Mouse (Mus musculus): ENCODE measurements around the gene Myadml2. TPM values are rescaled to one million over a fixed set of nuclear protein-coding genes. Genes with fewer than 3 reads are reported as not detected.
A peak's percentile ranks its signal among the peaks of the same experiment; 100 is the strongest.

The Myadml2 gene
- polyA plus RNA-seq, 1 experiment from 2014 or later = not detected

- Histone ChIP-seq H3K4me3 (ENCODE audit: low read length) (peak within 1 kb of the TSS; percentile 29), H3K36me3 (ENCODE audit: control insufficient read depth, insufficient read depth, low read length) (peaks cover 25% of the 10 kb centered on the region), H3K27ac (ENCODE audit: low read length) (no peak within 1 kb of the TSS), H3K9ac (ENCODE audit: low read depth, low read length) (peak within 1 kb of the TSS; percentile 66), H3K9me3 (ENCODE audit: control insufficient read depth, low read length) (no peaks in the 10 kb centered on the region), H3K4me1 (ENCODE audit: control insufficient read depth, insufficient read depth, low read length) (peaks cover 20% of the 10 kb centered on the region), H3K4me2 (ENCODE audit: low read depth, low read length) (peak within 1 kb of the TSS; percentile 55), H3K27me3 (replicated peaks; ENCODE audit: control insufficient read depth, insufficient read depth, low read length) (no peaks in the 10 kb centered on the region)
- WGBS = 7% methylated on average over 45 of the region's 45 CpGs
- ATAC-seq = peak; percentile 21; the same call in 1 of the 2 replicates
These were observed 39.5 kb downstream of the Myadml2 start, which contains the start of gene Npb for GRCm38 (mm10) chr11:120608241-120609034. Gene Npb, plus strand, starts transcription at chr11:120608477.

DNA sequence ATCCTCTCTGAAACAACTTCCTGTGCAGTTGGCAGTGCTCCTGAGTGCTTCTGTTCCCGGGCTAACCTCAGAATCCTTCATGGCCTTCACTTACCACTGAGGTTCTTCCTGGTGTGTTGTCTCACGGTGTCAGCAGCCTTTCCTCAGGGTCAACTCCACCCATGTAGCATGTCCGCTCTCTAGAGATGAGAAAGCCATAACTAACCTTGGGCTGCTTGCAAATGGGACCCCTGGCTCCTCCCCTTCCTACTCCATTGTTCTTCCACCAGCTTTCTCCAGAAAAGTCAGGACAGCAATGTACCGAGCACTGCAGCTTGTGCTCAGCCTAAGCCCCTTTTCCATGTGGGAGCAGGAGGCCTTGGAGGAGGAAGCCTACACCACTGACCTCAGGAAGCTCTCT, 41.2 kb downstream of the Myadml2 start:
- Histone ChIP-seq H3K4me3 (ENCODE audit: low read length) (no peak overlapping the region), H3K4me2 (ENCODE audit: low read depth, low read length) (no peak overlapping the region), H3K36me3 (ENCODE audit: control insufficient read depth, insufficient read depth, low read length) (peaks cover 11% of the 10 kb centered on the region), H3K27me3 (replicated peaks; ENCODE audit: control insufficient read depth, insufficient read depth, low read length) (no peaks in the 10 kb centered on the region), H3K4me1 (ENCODE audit: control insufficient read depth, insufficient read depth, low read length) (peaks cover 20% of the 10 kb centered on the region), H3K27ac (ENCODE audit: low read length) (no peak overlapping the region), H3K9me3 (ENCODE audit: control insufficient read depth, low read length) (no peaks in the 10 kb centered on the region), H3K9ac (ENCODE audit: low read depth, low read length) (no peak overlapping the region)
- 69% methylated on average over 4 of the region's 4 CpGs for WGBS
- ATAC-seq = no peak

DNA sequence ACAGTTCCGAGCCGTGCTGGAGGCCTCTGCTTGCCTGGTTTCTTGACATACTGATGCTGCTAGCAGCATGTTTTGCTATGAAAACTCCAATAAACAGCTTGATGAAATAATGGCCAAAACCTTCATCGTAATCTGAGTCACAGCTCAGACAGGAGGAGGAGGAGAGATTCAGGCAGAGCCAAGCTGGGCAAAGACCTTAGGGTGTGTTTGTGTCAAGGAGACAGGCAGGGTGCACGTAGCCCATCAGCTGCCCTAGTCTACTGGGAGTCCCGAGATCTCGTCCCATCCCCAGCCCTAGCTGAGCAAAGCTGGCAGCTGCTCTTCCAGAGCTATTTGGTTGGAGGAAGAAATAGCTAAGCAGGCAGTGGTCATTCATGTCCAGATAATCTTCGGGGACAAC, 42.3 kb downstream of the Myadml2 start:
- ATAC-seq = no peak
- Histone ChIP-seq H3K36me3 (ENCODE audit: control insufficient read depth, insufficient read depth, low read length) (peaks cover 2% of the 10 kb centered on the region), H3K27me3 (replicated peaks; ENCODE audit: control insufficient read depth, insufficient read depth, low read length) (no peaks in the 10 kb centered on the region), H3K27ac (ENCODE audit: low read length) (no peak overlapping the region), H3K9ac (ENCODE audit: low read depth, low read length) (no peak overlapping the region), H3K9me3 (ENCODE audit: control insufficient read depth, low read length) (no peaks in the 10 kb centered on the region), H3K4me3 (ENCODE audit: low read length) (no peak overlapping the region), H3K4me1 (ENCODE audit: control insufficient read depth, insufficient read depth, low read length) (peaks cover 20% of the 10 kb centered on the region), H3K4me2 (ENCODE audit: low read depth, low read length) (no peak overlapping the region)
- WGBS = 94% methylated on average over 7 of the region's 7 CpGs

DNA sequence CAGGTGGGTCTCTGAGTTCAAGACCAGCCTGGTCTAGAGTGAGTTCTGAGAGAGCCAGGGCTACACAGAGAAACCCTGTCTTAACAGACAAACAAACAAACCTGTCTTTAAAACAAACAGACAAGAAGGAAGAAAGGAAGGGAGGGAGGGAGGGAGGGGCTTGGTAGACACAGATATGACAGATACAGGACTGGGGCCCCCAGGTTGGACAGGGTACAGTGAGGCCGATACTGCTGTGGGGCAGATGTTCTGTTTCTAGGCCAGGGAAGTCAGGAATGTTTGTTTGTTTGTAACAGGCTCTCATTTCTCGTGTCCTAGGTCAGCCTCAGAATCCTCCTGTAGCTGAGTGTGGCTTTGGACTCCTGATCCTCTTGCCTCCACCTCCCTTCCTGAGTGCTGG, 44.4 kb downstream of the Myadml2 start:
- H3K36me3 ChIP-seq (ENCODE audit: control insufficient read depth, insufficient read depth, low read length) = peaks cover 2% of the 10 kb centered on the region; the same call in 1 of the 2 replicates
- 75% methylated on average over 2 of the region's 2 CpGs for WGBS

DNA sequence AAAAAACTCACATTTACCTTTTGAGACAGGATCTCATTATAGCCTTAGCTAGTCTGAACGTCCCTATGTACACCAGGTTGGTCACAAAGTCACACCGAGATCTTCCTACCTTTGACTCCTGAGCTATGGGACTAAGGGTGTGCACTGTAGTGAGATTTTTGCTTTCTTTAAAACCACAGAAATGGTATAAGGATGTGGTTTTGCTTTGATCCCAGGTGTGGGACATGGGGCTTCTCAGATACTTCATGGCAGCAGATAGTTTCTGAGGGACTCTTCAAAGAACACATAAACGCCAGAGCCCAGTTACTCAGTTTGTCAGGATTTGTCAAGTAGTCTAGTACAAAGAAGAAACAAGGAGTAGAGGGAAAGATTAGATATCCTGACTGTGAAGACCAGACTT, 47.2 kb downstream of the Myadml2 start:
- Histone ChIP-seq H3K4me2 (ENCODE audit: low read depth, low read length) (no peak overlapping the region), H3K9me3 (ENCODE audit: control insufficient read depth, low read length) (no peaks in the 10 kb centered on the region), H3K4me3 (ENCODE audit: low read length) (no peak overlapping the region), H3K27ac (ENCODE audit: low read length) (no peak overlapping the region), H3K9ac (ENCODE audit: low read depth, low read length) (no peak overlapping the region), H3K27me3 (replicated peaks; ENCODE audit: control insufficient read depth, insufficient read depth, low read length) (no peaks in the 10 kb centered on the region), H3K4me1 (ENCODE audit: control insufficient read depth, insufficient read depth, low read length) (peaks cover 24% of the 10 kb centered on the region), H3K36me3 (ENCODE audit: control insufficient read depth, insufficient read depth, low read length) (peaks cover 9% of the 10 kb centered on the region; the same call in 1 of the 2 replicates)
- ATAC-seq = no peak
- 93% methylated on average over 3 of the region's 3 CpGs for WGBS

More for the DNA sequence above, 44.4 kb downstream of the Myadml2 start:
- Histone ChIP-seq H3K4me2 (ENCODE audit: low read depth, low read length) (no peak overlapping the region), H3K27ac (ENCODE audit: low read length) (no peak overlapping the region), H3K9me3 (ENCODE audit: control insufficient read depth, low read length) (no peaks in the 10 kb centered on the region), H3K9ac (ENCODE audit: low read depth, low read length) (no peak overlapping the region), H3K4me1 (ENCODE audit: control insufficient read depth, insufficient read depth, low read length) (peaks cover 19% of the 10 kb centered on the region), H3K4me3 (ENCODE audit: low read length) (no peak overlapping the region), H3K27me3 (replicated peaks; ENCODE audit: control insufficient read depth, insufficient read depth, low read length) (no peaks in the 10 kb centered on the region)
- no peak for ATAC-seq

GRCm38 (mm10) chr11:120598990-120599549, 48.9 kb downstream of the Myadml2 start:
- H3K36me3 ChIP-seq (ENCODE audit: control insufficient read depth, insufficient read depth, low read length) = peaks cover 20% of the 10 kb centered on the region
- no peak for ATAC-seq
- H3K9me3 ChIP-seq (ENCODE audit: control insufficient read depth, low read length) = no peaks in the 10 kb centered on the region
- H3K4me1 ChIP-seq (ENCODE audit: control insufficient read depth, insufficient read depth, low read length) = peaks cover 24% of the 10 kb centered on the region
- peak overlapping the region; percentile 94 for H3K4me3 ChIP-seq (ENCODE audit: low read length)
- H3K9ac ChIP-seq (ENCODE audit: low read depth, low read length) = peak overlapping the region; percentile 99
- H3K4me2 ChIP-seq (ENCODE audit: low read depth, low read length) = peak overlapping the region; percentile 92
- WGBS = 48% methylated on average over 17 of the region's 17 CpGs
- peak overlapping the region; percentile 77 for H3K27ac ChIP-seq (ENCODE audit: low read length)
- no peaks in the 10 kb centered on the region for H3K27me3 ChIP-seq (replicated peaks; ENCODE audit: control insufficient read depth, insufficient read depth, low read length)

DNA sequence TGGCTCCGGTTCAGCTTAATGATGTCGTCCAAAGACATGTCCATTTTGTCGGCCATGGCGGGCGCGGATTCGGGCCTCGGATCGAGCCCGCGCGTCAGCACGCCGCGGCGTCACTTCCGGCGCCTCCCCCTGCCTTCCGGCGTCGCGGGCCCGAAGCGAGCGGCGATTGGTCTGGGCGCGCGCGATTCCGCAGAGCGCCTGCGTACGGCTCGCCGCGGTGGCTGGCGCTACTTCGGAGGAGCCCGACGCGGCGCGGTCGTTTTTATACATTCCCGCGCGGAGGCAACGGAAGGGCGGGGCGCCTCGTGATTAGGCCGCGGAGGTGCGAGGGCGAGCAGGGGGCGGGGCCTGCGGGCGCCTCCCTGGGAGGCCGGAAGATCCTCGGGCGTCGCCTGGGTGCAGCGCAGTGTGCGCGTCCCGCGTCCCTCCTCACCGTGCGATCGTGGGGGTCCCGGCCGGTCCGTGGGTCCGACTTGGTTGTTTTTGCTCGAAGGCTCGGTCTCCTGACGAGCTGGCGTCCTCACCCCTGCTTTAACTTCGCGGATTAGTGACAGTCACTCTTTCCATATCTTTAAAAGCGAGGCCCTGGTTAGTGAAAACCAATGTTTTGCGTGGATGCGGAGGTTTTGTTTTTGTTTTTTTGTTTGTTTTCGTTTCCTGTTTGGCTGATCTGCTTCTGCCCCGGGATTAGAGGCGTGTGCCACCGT, 49.5 kb downstream of the Myadml2 start, which contains the start of the genes Alyref and Anapc11:
Alyref (minus strand) TSS at position 83 of the 707 bp plus-strand sequence.
Anapc11 (plus strand) TSS at position 139 of the 707 bp plus-strand sequence.
- WGBS = under 1% methylated on average over 87 of the region's 88 CpGs
- Histone ChIP-seq H3K4me2 (ENCODE audit: low read depth, low read length) (peak within 1 kb of the TSS; percentile 92), H3K9ac (ENCODE audit: low read depth, low read length) (peak within 1 kb of the TSS; percentile 99), H3K27me3 (replicated peaks; ENCODE audit: control insufficient read depth, insufficient read depth, low read length) (no peaks in the 10 kb centered on the region), H3K9me3 (ENCODE audit: control insufficient read depth, low read length) (no peaks in the 10 kb centered on the region), H3K4me1 (ENCODE audit: control insufficient read depth, insufficient read depth, low read length) (peaks cover 24% of the 10 kb centered on the region), H3K36me3 (ENCODE audit: control insufficient read depth, insufficient read depth, low read length) (peaks cover 25% of the 10 kb centered on the region), H3K27ac (ENCODE audit: low read length) (peak within 1 kb of the TSS; percentile 89), H3K4me3 (ENCODE audit: low read length) (peak within 1 kb of the TSS; percentile 94)
- ATAC-seq = peak; percentile 99

GRCm38 (mm10) chr11:120597240-120598235, 50.4 kb downstream of the Myadml2 start:
- peak overlapping the region; percentile 94 for H3K4me3 ChIP-seq (ENCODE audit: low read length)
- no peaks in the 10 kb centered on the region for H3K27me3 ChIP-seq (replicated peaks; ENCODE audit: control insufficient read depth, insufficient read depth, low read length)
- peak; percentile 59 for ATAC-seq
- WGBS = 4% methylated on average over 78 of the region's 99 CpGs
- peak overlapping the region; percentile 89 for H3K27ac ChIP-seq (ENCODE audit: low read length)
- H3K36me3 ChIP-seq (ENCODE audit: control insufficient read depth, insufficient read depth, low read length) = peaks cover 27% of the 10 kb centered on the region
- peak overlapping the region; percentile 99 for H3K9ac ChIP-seq (ENCODE audit: low read depth, low read length)
- H3K4me1 ChIP-seq (ENCODE audit: control insufficient read depth, insufficient read depth, low read length) = peaks cover 24% of the 10 kb centered on the region
- no peaks in the 10 kb centered on the region for H3K9me3 ChIP-seq (ENCODE audit: control insufficient read depth, low read length)
- peak overlapping the region; percentile 85 for H3K4me2 ChIP-seq (ENCODE audit: low read depth, low read length)
